Mouse (Mus musculus) cortical plate, adult 2 months (tissue): ENCODE measurements around the gene Mapt. TPM values are rescaled to one million over a fixed set of nuclear protein-coding genes. Genes with fewer than 3 reads are reported as not detected.

Source experiments
- H3K27ac ChIP-seq: fragments of 200-500 bp; 2 replicates; pipeline ENCODE4 v1.5.1; 2012; ENCODE audit warnings: low read length, control low read depth, inconsistent platforms; ENCODE audit not compliant: insufficient read depth
- H3K4me1 ChIP-seq: fragments of 200-500 bp; 2 replicates; pipeline ENCODE4 v1.6.1; 2011; ENCODE audit warnings: low read length; ENCODE audit not compliant: control insufficient read depth, insufficient read depth
- H3K4me3 ChIP-seq: fragments of 200-500 bp; 2 replicates; pipeline ENCODE4 v1.5.1; 2011; ENCODE audit warnings: mild to moderate bottlenecking, low read length, control low read depth; ENCODE audit not compliant: insufficient read depth
- CTCF ChIP-seq: fragments of 200-500 bp; IDR thresholded peaks from 2 replicates; pipeline ENCODE4 v1.5.1; 2011; ENCODE audit warnings: mild to moderate bottlenecking, control low read depth, low read length; ENCODE audit not compliant: insufficient read depth; ENCODE audit errors: extremely low read depth
- POLR2A ChIP-seq: fragments of 200-500 bp; IDR thresholded peaks from 2 replicates; pipeline ENCODE4 v1.6.1; 2011; ENCODE audit warnings: mild to moderate bottlenecking, low read length, control low read depth; ENCODE audit not compliant: insufficient read depth; ENCODE audit errors: extremely low read depth
- polyA plus RNA-seq: library from polyadenylated mRNA; depleted of rRNA; stranded (reverse); fragments of >200 nt; gene quantifications from 2 replicates; pipeline ENCODE4 v1.2.3, GENCODE M21; 2012; rRNA removed

Gene Mapt
- polyA plus RNA-seq = 270 and 278 TPM in 2 replicates

- peaks cover 4% of the 10 kb centered on the region for H3K4me1 ChIP-seq
- peak within 1 kb of the TSS; percentile 98 for H3K27ac ChIP-seq
- peak within 1 kb of the TSS; percentile 97 for H3K4me3 ChIP-seq
- TF ChIP-seq POLR2A = peak; percentile 71; the same call in 1 of the 2 replicates
- TF ChIP-seq CTCF = peak; percentile 57
Observed at GRCm38 (mm10) chr11:104231041-104231911, at the start of gene Mapt. Mapt (plus strand) TSS chr11:104231390.

- TF ChIP-seq CTCF (no peak), POLR2A (no peak)
- Histone ChIP-seq H3K4me3 (no peak overlapping the region), H3K27ac (no peak overlapping the region), H3K4me1 (peaks cover 6% of the 10 kb centered on the region)
Observed at GRCm38 (mm10) chr11:104182141-104182540, 49.0 kb upstream of the Mapt start.

DNA sequence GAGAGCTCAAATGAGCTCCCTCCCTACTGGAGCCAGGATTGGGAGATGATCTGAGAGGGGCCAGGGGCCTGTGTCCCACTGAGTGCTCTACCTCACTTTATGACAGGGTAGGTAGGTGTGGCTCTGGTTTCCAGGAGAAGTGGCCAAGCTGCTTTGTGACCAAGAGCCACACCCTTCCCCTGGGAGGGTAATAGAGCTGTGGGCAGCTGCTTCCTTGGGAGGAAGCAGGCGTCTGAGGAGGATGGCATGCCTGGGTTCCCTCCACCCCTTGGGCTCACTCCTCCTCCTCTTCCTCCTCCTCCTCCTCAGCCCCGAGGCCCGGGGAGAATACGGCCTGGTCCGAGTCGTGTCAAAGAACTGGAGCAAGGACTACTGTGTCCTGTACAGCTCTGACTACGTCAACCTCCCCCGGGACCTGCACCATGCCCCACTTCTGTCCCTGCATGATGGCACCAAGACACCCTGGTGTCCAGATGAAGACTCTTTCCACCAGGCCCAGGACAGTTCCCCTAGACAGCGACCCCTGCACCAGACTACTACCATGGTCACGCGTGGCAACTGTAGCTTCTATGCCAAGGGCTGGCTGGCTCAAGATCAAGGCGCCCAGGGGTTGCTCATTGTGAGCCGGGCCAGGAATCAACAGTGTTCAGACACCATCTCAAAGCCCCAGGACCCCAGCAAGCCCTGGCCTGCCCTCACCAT lies 44.9 kb upstream of the Mapt start, which contains the start of gene Sppl2c:
Gene Sppl2c, plus strand, starts transcription at position 193 of the 702 bp plus-strand sequence.
- TF ChIP-seq POLR2A (no peak), CTCF (no peak)
- Histone ChIP-seq H3K4me1 (peaks cover 6% of the 10 kb centered on the region), H3K4me3 (no peak within 1 kb of the TSS), H3K27ac (no peak within 1 kb of the TSS)

GRCm38 (mm10) chr11:104186837-104187150 lies 44.4 kb upstream of the Mapt start:
- H3K4me3 ChIP-seq = no peak overlapping the region
- TF ChIP-seq CTCF (no peak), POLR2A (no peak)
- peaks cover 6% of the 10 kb centered on the region for H3K4me1 ChIP-seq
- H3K27ac ChIP-seq = no peak overlapping the region

- H3K4me3 ChIP-seq = no peak overlapping the region
- no peak overlapping the region for H3K27ac ChIP-seq
- TF ChIP-seq POLR2A = no peak
- no peak for TF ChIP-seq CTCF
- H3K4me1 ChIP-seq = peaks cover 3% of the 10 kb centered on the region
Observed at GRCm38 (mm10) chr11:104187766-104188165, 43.4 kb upstream of the Mapt start.

GRCm38 (mm10) chr11:104190008-104190407 lies 41.2 kb upstream of the Mapt start:
- Histone ChIP-seq H3K4me1 (no peaks in the 10 kb centered on the region), H3K27ac (no peak overlapping the region)

GRCm38 (mm10) chr11:104195382-104195781 lies 35.8 kb upstream of the Mapt start:
- H3K27ac ChIP-seq = no peak overlapping the region
- no peak for TF ChIP-seq POLR2A
- no peak for TF ChIP-seq CTCF
- H3K4me1 ChIP-seq = no peaks in the 10 kb centered on the region
- H3K4me3 ChIP-seq = no peak overlapping the region

More at GRCm38 (mm10) chr11:104190008-104190407, 41.2 kb upstream of the Mapt start:
- TF ChIP-seq POLR2A = no peak
- no peak for TF ChIP-seq CTCF
- no peak overlapping the region for H3K4me3 ChIP-seq

DNA sequence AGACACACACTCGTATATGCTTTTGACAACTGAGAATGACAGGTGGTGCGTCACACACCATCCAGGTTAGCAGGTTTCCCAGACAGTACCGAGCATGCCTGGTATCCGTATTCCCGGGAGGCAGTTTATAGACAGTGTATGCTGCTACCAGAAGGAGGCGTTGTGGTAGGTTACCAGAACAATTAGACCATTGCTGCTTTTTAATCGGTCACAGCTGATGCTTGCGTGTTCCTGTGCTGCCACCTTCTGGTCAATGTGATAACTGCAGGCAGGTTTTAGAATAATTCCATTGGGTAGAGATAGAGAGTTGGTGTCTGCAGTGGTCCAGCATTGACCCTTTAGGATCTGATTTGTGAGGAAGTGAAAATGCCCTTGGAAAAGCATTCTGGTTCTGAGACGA lies 35.4 kb upstream of the Mapt start:
- no peak overlapping the region for H3K4me3 ChIP-seq
- TF ChIP-seq POLR2A (no peak), CTCF (peak; percentile 100)

DNA sequence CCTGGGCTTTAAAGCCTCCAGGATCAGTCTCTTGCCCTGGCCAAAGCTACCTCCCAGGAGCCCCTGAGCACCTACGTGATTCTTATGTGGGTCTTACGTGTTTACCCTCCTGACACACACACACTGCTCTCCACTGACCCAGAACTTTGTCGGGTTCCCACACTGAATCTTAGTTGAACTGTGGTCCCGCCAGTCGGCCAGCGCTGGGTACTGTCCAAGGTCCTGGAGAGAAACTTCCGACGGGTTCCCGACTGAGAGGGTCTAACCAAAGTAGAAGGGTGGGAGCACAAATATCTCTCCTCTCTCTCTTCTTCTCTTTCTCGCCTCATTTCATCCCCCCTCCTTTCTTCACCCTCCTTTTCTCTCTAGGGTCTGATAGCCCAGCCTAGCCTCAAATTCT lies 33.3 kb upstream of the Mapt start:
- no peak for TF ChIP-seq CTCF
- TF ChIP-seq POLR2A = no peak
- H3K4me3 ChIP-seq = no peak overlapping the region
- no peak overlapping the region for H3K27ac ChIP-seq
- no peaks in the 10 kb centered on the region for H3K4me1 ChIP-seq

More for the DNA sequence above, 35.4 kb upstream of the Mapt start:
- no peak overlapping the region for H3K27ac ChIP-seq
- H3K4me1 ChIP-seq = no peaks in the 10 kb centered on the region

DNA sequence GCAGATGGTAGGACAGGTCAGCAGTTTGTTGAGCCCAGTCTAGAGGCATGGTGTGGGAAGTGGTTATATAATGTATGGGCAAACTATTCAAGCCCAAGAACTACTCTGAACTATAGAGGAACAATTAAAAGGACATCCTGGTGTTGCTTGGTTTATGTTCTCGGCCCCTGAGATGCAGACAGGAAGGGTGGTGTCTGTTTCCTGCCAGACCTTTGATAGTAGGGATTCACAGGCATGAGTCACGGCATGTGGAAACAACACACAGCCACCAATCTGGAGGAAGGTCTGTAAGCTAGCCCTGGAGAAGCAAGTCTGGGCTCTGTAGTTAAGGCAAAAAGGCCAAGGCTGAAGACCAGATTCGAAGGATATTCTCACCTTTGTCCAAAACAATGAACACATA lies 27.9 kb upstream of the Mapt start:
- Histone ChIP-seq H3K4me1 (no peaks in the 10 kb centered on the region), H3K27ac (no peak overlapping the region), H3K4me3 (no peak overlapping the region)
- TF ChIP-seq POLR2A (no peak), CTCF (no peak)
